Mouse (Mus musculus) forebrain, embryonic 11.5 days (tissue): Measurements from ENCODE around the gene Gm45902. TPM values are rescaled to one million over a fixed set of nuclear protein-coding genes. Genes with fewer than 3 reads are reported as not detected.

Experiments
- polyA plus RNA-seq: library from polyadenylated mRNA; unstranded; fragments of >200 nt; fragmentation: Nextera tagmentation; extraction: Ambion mirVana; gene quantifications from 2 replicates; pipeline ENCODE4 v1.2.1, GENCODE M21; 2014

Gene Gm45902
- polyA plus RNA-seq, 1 experiment from 2014 or later, result 9.3 TPM

Other genes with a start within 250 kb of the Gm45902 start
- gene Nmt2, start 228.6 kb downstream of the Gm45902 start, polyA plus RNA-seq, result 65.3 TPM in 2 replicates
- gene Rpp38, start 180.1 kb downstream of the Gm45902 start, polyA plus RNA-seq, result 20.3 and 26.2 TPM in 2 replicates
- gene Acbd7, start 176.6 kb downstream of the Gm45902 start, polyA plus RNA-seq, result 0.40 TPM in 1 of 2 replicates, not detected in the other
- gene Olah, start 115.6 kb downstream of the Gm45902 start, polyA plus RNA-seq, result not detected in 2 replicates
- 0.53 TPM in 1 of 2 replicates, not detected in the other for gene Meig1, start 90.1 kb downstream of the Gm45902 start, polyA plus RNA-seq
- gene Dclre1c, start 88.7 kb downstream of the Gm45902 start, polyA plus RNA-seq, result 7.5 and 7.7 TPM in 2 replicates
- 49.3 and 51.0 TPM in 2 replicates for gene Suv39h2, start 37.8 kb downstream of the Gm45902 start, polyA plus RNA-seq
- gene Hspa14, start within 50 bp of the Gm45902 start, polyA plus RNA-seq, result 122 and 126 TPM in 2 replicates
- 0.44 TPM in 1 of 2 replicates, not detected in the other for gene Cdnf, start 240 bp upstream of the Gm45902 start, polyA plus RNA-seq
- gene Fam107b, start 57.7 kb upstream of the Gm45902 start, polyA plus RNA-seq, result 53.0 and 56.7 TPM in 2 replicates